Mouse (Mus musculus): ENCODE data around the gene Mast4. TPM values are rescaled to one million over a fixed set of nuclear protein-coding genes. Genes with fewer than 3 reads are reported as not detected.

The Mast4 gene
- polyA plus RNA-seq, 1 experiment, result 10.8 TPM

DNA sequence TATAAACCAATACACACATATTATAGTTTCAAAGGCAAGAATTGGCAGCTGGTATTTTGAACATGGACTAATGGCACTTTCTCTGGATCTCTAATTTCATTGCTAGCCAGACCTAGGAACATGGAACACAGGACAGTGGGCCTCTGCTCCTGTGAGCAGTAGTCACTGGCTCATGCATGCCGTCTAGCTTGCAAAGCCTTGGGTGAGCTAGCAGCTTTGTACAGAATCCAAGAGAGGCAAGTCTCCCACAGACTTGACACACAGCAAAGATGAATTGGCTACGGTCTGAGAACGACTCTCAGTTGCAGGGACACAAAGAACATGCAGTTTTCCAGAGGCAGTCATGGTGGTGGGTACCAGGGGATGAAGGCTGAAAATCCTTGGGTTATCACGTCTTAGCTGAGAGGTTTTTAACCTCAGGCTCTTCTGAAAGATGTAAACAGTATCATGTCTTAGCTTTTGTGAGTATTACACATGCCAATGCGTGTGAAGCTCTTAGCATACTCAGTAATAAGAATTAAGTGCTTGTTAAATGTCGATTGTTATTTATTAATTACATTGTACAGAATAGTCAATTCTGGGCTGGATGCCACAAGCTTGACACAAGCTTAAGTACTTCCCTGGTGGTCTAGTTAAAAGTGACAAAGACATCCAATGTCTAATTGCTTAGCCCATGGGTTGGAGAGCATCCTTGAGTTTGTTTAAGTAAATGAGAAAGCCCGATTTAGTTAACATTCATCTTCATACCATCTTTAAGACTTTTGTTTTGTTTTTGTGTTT, 550.6 kb downstream of the Mast4 start:
- no peak overlapping the region for H3ac ChIP-seq (ENCODE audit: control insufficient read depth, insufficient read length, low read depth)
- no peaks in the 10 kb centered on the region for H3K27me3 ChIP-seq (ENCODE audit: control insufficient read depth, insufficient read depth, insufficient read length)
- TF ChIP-seq MYOG (IDR thresholded peaks at IDR 0.05; ENCODE audit: control insufficient read depth, extremely low read depth, insufficient read length), result no peak
- no peak for TF ChIP-seq MYOD1 (IDR thresholded peaks at IDR 0.05; ENCODE audit: control insufficient read depth, insufficient read length, low read depth)
- TF ChIP-seq CEBPB (IDR thresholded peaks at IDR 0.05; ENCODE audit: low read depth), result no peak
- no peak for TF ChIP-seq CTCF (IDR thresholded peaks at IDR 0.05; ENCODE audit: control insufficient read depth, insufficient read depth, insufficient read length)
- no peak for TF ChIP-seq MAX (IDR thresholded peaks at IDR 0.05)
- H3K79me3 ChIP-seq (ENCODE audit: low read depth), result no peaks in the 10 kb centered on the region
- H3K4me3 ChIP-seq (ENCODE audit: insufficient read depth, poor library complexity, severe bottlenecking), result no peak overlapping the region
- H3K79me2 ChIP-seq (ENCODE audit: control insufficient read depth, insufficient read depth), result no peaks in the 10 kb centered on the region
- peaks cover 55% of the 10 kb centered on the region for H3K36me3 ChIP-seq (ENCODE audit: control insufficient read depth, insufficient read depth)

DNA sequence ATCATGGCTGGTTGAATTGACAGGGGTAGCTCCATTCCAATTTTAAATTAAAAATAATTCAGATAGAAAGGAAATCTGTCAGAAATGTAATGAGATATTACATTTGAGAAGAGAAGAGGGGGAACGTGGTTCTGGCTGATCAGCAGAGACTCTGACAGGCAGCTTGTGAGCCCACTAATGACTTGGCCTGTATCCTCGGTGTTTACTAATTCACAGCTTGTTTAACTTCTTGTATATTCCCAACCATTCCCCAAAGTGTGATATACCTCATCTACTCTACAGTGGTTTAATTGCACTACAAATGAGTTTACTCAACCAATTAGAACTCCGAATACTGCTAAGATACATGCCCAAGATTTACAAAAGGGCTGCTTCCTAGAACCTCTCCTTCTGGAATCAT, 555.0 kb downstream of the Mast4 start:
- H3K4me3 ChIP-seq (ENCODE audit: insufficient read depth, poor library complexity, severe bottlenecking), result no peak overlapping the region
- H3K36me3 ChIP-seq (ENCODE audit: control insufficient read depth, insufficient read depth), result peaks cover 53% of the 10 kb centered on the region
- H3K79me3 ChIP-seq (ENCODE audit: low read depth), result no peaks in the 10 kb centered on the region
- no peak overlapping the region for H3ac ChIP-seq (ENCODE audit: control insufficient read depth, insufficient read length, low read depth)
- TF ChIP-seq CTCF (IDR thresholded peaks at IDR 0.05; ENCODE audit: control insufficient read depth, insufficient read depth, insufficient read length), result no peak
- TF ChIP-seq CEBPB (IDR thresholded peaks at IDR 0.05; ENCODE audit: low read depth), result no peak
- no peak for TF ChIP-seq FOSL1 (IDR thresholded peaks at IDR 0.05; ENCODE audit: insufficient read depth, low read length, poor library complexity, severe bottlenecking)
- TF ChIP-seq MAX (IDR thresholded peaks at IDR 0.05), result no peak
- no peak for TF ChIP-seq MYOD1 (IDR thresholded peaks at IDR 0.05; ENCODE audit: control insufficient read depth, insufficient read length, low read depth)
- TF ChIP-seq USF1 (IDR thresholded peaks at IDR 0.05; ENCODE audit: low read depth), result no peak
- no peak for TF ChIP-seq MYOG (IDR thresholded peaks at IDR 0.05; ENCODE audit: control insufficient read depth, extremely low read depth, insufficient read length)
- no peaks in the 10 kb centered on the region for H3K27me3 ChIP-seq (ENCODE audit: control insufficient read depth, insufficient read depth, insufficient read length)
- no peaks in the 10 kb centered on the region for H3K79me2 ChIP-seq (ENCODE audit: control insufficient read depth, insufficient read depth)

DNA sequence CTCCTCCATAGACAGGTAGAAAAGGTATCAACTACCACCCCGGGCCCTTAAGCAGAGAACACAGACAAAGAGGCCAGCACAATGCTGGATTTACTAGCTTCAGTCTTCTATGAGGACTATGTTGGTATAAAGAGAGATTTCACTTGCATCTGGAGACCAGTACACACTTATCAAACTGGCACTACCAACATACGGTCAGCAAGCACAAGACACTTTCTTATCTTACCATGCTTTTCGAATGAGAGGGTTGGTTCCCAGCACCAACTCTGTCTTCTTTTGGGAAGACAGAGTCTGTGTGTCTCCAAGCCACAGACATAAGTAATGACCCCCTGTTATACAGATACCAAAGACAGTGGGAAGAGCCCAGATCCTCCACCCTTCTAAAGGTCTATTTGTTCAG, 555.4 kb downstream of the Mast4 start:
- Histone ChIP-seq H3K79me2 (ENCODE audit: control insufficient read depth, insufficient read depth) (no peaks in the 10 kb centered on the region), H3K4me3 (ENCODE audit: insufficient read depth, poor library complexity, severe bottlenecking) (no peak overlapping the region), H3ac (ENCODE audit: control insufficient read depth, insufficient read length, low read depth) (no peak overlapping the region), H3K79me3 (ENCODE audit: low read depth) (no peaks in the 10 kb centered on the region), H3K27me3 (ENCODE audit: control insufficient read depth, insufficient read depth, insufficient read length) (no peaks in the 10 kb centered on the region), H3K36me3 (ENCODE audit: control insufficient read depth, insufficient read depth) (peaks cover 57% of the 10 kb centered on the region)
- TF ChIP-seq CEBPB (IDR thresholded peaks at IDR 0.05; ENCODE audit: low read depth), result no peak
- no peak for TF ChIP-seq USF1 (IDR thresholded peaks at IDR 0.05; ENCODE audit: low read depth)
- TF ChIP-seq MYOG (IDR thresholded peaks at IDR 0.05; ENCODE audit: control insufficient read depth, extremely low read depth, insufficient read length), result no peak
- no peak for TF ChIP-seq CTCF (IDR thresholded peaks at IDR 0.05; ENCODE audit: control insufficient read depth, insufficient read depth, insufficient read length)
- TF ChIP-seq FOSL1 (IDR thresholded peaks at IDR 0.05; ENCODE audit: insufficient read depth, low read length, poor library complexity, severe bottlenecking), result no peak
- TF ChIP-seq MAX (IDR thresholded peaks at IDR 0.05), result no peak
- TF ChIP-seq MYOD1 (IDR thresholded peaks at IDR 0.05; ENCODE audit: control insufficient read depth, insufficient read length, low read depth), result no peak

DNA sequence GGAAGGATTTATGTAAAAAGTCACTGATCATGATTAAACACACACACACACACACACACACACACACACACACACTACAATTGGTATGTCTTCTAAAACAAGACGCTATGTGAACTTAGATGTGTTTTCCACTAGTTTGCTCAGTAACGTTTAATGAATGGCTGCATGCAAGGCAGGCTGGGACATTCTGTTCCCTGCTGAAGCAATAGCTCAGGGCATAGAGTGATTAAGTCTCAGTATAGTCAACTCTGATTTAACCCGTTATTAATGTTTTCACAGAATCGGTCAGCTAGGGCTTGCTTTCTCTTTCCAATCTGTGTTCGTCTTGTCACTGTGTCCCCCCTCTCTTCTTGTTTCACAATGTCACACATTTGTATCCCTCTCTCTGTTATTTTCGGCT, 558.8 kb downstream of the Mast4 start:
- peaks cover 56% of the 10 kb centered on the region for H3K36me3 ChIP-seq (ENCODE audit: control insufficient read depth, insufficient read depth)
- TF ChIP-seq MAX (IDR thresholded peaks at IDR 0.05) (no peak), CTCF (IDR thresholded peaks at IDR 0.05; ENCODE audit: control insufficient read depth, insufficient read depth, insufficient read length) (no peak), MYOD1 (IDR thresholded peaks at IDR 0.05; ENCODE audit: control insufficient read depth, insufficient read length, low read depth) (no peak), FOSL1 (IDR thresholded peaks at IDR 0.05; ENCODE audit: insufficient read depth, low read length, poor library complexity, severe bottlenecking) (no peak), MYOG (IDR thresholded peaks at IDR 0.05; ENCODE audit: control insufficient read depth, extremely low read depth, insufficient read length) (no peak), CEBPB (IDR thresholded peaks at IDR 0.05; ENCODE audit: low read depth) (no peak), USF1 (IDR thresholded peaks at IDR 0.05; ENCODE audit: low read depth) (no peak)
- H3K79me2 ChIP-seq (ENCODE audit: control insufficient read depth, insufficient read depth), result no peaks in the 10 kb centered on the region
- no peak overlapping the region for H3K4me3 ChIP-seq (ENCODE audit: insufficient read depth, poor library complexity, severe bottlenecking)
- H3K79me3 ChIP-seq (ENCODE audit: low read depth), result no peaks in the 10 kb centered on the region
- H3ac ChIP-seq (ENCODE audit: control insufficient read depth, insufficient read length, low read depth), result no peak overlapping the region
- H3K27me3 ChIP-seq (ENCODE audit: control insufficient read depth, insufficient read depth, insufficient read length), result no peaks in the 10 kb centered on the region

DNA sequence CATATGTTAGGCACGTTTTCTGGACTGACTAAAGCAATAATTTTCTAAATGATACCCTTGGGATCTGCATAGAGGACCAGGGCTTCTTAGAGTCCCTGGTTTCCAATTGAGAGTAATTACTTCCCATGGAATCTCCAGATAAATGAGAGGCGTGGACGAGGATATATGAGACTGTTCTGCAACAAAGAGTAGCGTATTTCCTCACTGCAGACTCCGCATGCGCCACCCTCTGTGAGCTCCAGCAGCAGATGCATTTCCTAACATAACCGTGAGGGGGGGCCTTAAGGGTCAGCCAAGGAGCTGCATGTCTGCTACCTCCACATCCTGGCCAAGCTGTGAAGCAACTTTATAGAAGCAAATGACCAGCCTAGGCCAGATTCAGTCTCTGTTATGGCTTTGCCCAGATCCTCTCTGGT, 559.5 kb downstream of the Mast4 start:
- Histone ChIP-seq H3K4me3 (ENCODE audit: insufficient read depth, poor library complexity, severe bottlenecking) (no peak overlapping the region), H3ac (ENCODE audit: control insufficient read depth, insufficient read length, low read depth) (no peak overlapping the region), H3K79me3 (ENCODE audit: low read depth) (no peaks in the 10 kb centered on the region), H3K27me3 (ENCODE audit: control insufficient read depth, insufficient read depth, insufficient read length) (no peaks in the 10 kb centered on the region), H3K36me3 (ENCODE audit: control insufficient read depth, insufficient read depth) (peaks cover 56% of the 10 kb centered on the region), H3K79me2 (ENCODE audit: control insufficient read depth, insufficient read depth) (no peaks in the 10 kb centered on the region)
- TF ChIP-seq USF1 (IDR thresholded peaks at IDR 0.05; ENCODE audit: low read depth) (no peak), MAX (IDR thresholded peaks at IDR 0.05) (no peak), FOSL1 (IDR thresholded peaks at IDR 0.05; ENCODE audit: insufficient read depth, low read length, poor library complexity, severe bottlenecking) (no peak), MYOG (IDR thresholded peaks at IDR 0.05; ENCODE audit: control insufficient read depth, extremely low read depth, insufficient read length) (no peak), CEBPB (IDR thresholded peaks at IDR 0.05; ENCODE audit: low read depth) (no peak), CTCF (IDR thresholded peaks at IDR 0.05; ENCODE audit: control insufficient read depth, insufficient read depth, insufficient read length) (no peak), MYOD1 (IDR thresholded peaks at IDR 0.05; ENCODE audit: control insufficient read depth, insufficient read length, low read depth) (no peak)

Data from C2C12 (cell line).